Mouse (Mus musculus) lung, adult 2 months (tissue): ENCODE results near the gene Efna4.

Source experiments
- CTCF ChIP-seq: fragments of 200-500 bp; IDR thresholded peaks from 2 replicates; pipeline ENCODE4 v1.5.1; 2011; ENCODE audit warnings: mild to moderate bottlenecking, low read length, control low read depth; ENCODE audit not compliant: insufficient read depth
- POLR2A ChIP-seq: fragments of 200-500 bp; IDR thresholded peaks from 2 replicates; pipeline ENCODE4 v1.6.1; 2011; ENCODE audit warnings: low read depth, mild to moderate bottlenecking, control low read depth, low read length, borderline replicate concordance; ENCODE audit errors: extremely low read depth

GRCm38 (mm10) chr3:89359630-89360029 is 21.8 kb upstream of the Efna4 start:
- no peak for TF ChIP-seq POLR2A
- no peak for TF ChIP-seq CTCF
